Mouse (Mus musculus) gastrocnemius, postnatal 14 days (tissue): Measurements from ENCODE around the gene Megf8. TPM values are rescaled to one million over a fixed set of nuclear protein-coding genes. Genes with fewer than 3 reads are reported as not detected.

Source experiments
- DNase-seq: peaks from one replicate; pipeline ENCODE4 v3.0.0; 2021; ENCODE audit warnings: mixed read lengths
- intact Hi-C: fragments of 180-260 bp; cut with DNase I; formaldehyde crosslinking; loops from one replicate; pipeline ENCODE4 v1.15.1; 2025; ENCODE audit warnings: low total_unique reads
- total RNA-seq, 2 experiments: library from RNA; stranded (reverse); gene quantifications; 2 replicates each; pipeline ENCODE4 v1.2.3; 2021

Gene Megf8
- total RNA-seq, 2 experiments from 2014 or later, result 18.5 to 19.7 TPM

- intact Hi-C loops, result no loop called here
- DNase-seq, result peak; percentile 7
Observed at GRCm38 (mm10) chr7:25293191-25293739, 23.7 kb upstream of the Megf8 start.

- intact Hi-C loops, result no loop called here
- DNase-seq, result no peak
Observed at GRCm38 (mm10) chr7:25294495-25294894, 22.5 kb upstream of the Megf8 start.

- DNase-seq, result no peak
- intact Hi-C loops, result no loop called here
Observed at GRCm38 (mm10) chr7:25294960-25295722, 21.8 kb upstream of the Megf8 start.

DNA sequence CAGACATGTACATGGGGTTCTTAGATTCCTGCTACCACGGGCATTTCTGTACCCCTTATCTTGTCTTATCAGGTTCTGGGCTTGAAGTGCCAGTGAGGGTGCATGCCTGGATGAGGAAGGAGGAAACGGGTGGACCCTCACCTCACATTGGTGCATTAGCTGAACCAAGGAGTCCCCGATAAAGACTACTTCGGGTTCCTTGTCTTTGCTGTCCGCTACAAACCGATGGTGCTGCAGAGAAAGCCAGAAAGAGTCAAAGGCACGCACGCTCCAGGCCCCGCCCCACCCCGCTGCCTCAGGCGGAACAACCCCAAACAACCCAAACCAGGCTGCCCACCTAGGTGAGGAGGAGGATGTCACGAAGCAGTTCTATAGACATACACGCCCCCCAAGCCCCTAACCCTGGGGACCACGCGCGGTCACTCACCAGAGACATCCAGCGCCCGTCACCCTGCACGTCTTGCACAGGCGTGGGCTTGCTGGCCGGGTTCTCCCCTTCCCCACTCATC is 20.0 kb upstream of the Megf8 start:
- intact Hi-C loops, result no loop called here
- no peak for DNase-seq

- intact Hi-C loops, result no loop called here
- DNase-seq, result peak; percentile 63
Observed at GRCm38 (mm10) chr7:25297454-25298325, 19.3 kb upstream of the Megf8 start, which contains the start of gene Pafah1b3. Gene Pafah1b3 (minus strand): TSS chr7:25297986.

DNA sequence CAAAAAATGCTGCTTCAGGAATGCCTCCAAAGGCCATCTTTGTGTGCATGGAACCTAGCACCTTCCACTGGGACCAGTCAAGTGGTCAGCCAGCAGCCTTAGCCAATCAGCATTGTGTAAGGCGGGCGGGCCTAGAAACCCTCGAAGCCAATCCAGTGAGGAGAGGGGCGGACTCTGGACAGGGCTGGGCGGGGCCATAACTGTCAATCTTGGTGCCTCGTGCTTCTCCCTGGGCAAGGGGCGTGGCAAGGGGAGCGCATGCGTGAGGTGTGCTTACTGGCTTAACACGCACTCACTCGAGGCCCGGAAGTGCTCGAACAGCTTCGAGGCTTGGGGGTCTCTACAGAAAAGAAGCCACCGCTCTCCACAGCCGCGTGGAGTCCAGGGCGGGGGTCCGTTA is 15.9 kb upstream of the Megf8 start, which contains the start of gene Prr19:
TSS of gene Prr19 (plus strand) at position 349 of the 400 bp plus-strand sequence.
- intact Hi-C loops, result no loop called here
- no peak for DNase-seq

DNA sequence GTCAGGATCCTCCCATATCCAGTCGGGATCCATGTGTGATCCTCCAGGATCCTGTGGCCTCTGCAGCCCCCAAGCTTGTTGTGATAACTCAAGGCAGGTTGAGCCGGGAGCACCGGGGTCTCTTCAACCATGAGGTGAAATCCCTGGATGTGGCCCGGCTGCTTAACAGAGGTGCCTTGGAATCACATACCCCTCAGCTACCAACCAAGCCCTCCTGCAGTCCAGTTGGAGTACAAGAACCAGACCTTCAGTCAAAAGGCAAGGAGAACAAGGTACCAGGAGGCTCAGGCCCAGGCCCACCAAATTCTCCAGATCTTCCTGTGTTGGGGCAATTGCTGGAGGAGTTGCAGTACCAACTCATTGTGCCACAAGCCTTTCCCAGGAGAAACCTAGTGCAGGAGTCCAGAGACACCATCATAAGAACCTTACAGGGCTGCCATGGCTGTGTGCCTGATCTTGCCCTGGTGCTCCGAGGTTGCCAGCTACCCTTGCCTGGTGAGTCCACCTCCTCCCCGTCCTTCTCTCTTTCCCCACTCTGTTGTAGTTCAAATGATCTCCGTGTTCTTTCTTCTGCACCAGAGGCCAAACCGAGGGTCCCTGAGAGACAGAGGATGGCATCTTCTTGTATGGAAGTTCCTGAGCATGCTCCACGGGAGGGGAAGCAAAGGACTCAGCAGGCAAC is 13.8 kb upstream of the Megf8 start:
- intact Hi-C loops, result no loop called here
- no peak for DNase-seq

- intact Hi-C loops, result no loop called here
- DNase-seq, result no peak
Observed at GRCm38 (mm10) chr7:25303685-25304006, 13.3 kb upstream of the Megf8 start.

DNA sequence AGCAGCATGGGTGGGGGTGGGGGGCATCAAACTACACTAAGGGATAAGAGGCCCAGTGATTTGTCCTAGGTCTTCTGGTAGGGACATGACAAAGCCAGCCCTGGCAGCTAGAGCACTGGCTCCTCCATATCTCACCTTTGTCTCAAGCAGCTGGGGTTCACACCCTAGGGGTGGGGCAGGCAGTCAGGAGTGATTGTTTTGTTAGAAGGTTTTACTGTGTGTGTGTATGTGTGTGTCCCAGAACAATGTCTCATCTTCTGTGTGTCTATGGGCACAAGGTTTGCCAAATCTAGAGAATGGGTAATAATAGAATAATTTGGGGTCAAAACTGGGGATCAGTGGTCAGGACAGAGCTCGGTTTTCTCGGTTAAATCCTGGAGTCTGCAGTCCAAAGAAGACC is 11.5 kb upstream of the Megf8 start:
- intact Hi-C loops, result no loop called here
- DNase-seq, result no peak

- intact Hi-C loops, result no loop called here
- peak; percentile 36 for DNase-seq
Observed at GRCm38 (mm10) chr7:25305956-25306613, 10.9 kb upstream of the Megf8 start, which contains the start of gene Tmem145. Gene Tmem145 (plus strand): TSS chr7:25306106.

DNA sequence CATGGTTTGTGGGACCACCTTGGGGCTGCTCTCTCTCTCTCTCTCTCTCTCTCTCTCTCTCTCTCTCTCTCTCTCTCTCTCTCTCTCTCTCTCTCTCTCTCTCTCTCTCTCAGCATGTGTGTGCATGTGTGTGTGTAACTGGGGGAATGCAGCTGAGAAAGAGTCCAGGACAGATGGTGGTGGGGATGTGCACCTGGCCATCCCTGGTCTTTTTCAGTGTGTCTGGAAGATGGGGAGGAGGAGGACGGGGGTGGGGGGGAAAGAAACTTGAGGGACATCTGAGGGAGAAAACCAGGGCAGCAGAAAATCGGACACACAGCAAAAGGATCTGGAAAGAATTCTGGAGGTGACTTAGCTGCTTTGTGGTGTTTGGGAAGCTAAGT is 10.4 kb upstream of the Megf8 start:
- intact Hi-C loops, result no loop called here
- no peak for DNase-seq

DNA sequence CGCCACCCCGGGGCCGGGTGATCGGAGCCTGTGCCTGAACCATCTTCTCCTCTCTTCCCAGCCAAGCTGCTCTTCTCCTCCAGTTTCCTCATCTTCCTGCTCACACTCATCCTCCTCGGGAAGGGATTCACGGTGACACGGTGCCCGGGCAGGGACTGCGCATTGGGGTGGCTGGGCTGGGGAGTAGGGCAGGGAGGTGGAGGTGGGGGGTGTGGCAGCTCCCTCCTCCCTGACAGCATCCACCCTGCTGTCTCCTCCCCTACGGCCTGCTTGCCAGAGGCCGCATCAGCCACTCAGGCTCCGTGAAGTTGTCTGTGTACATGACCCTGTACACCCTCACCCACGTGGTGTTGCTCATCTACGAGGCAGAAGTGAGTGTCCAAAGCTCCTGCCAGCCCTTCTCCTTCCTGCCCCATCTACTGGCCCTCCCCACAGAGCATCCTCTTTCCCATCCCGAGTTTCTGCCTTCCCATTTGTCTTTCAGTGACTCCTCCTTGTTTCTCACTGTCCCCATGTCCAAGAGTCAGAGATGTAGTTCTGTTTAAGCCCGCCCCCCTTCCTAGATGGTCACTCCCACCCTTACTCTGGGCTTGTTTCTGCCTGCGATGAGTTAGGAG is 8.2 kb upstream of the Megf8 start:
- intact Hi-C loops, result no loop called here
- DNase-seq, result no peak

- no peak for DNase-seq
- intact Hi-C loops, result no loop called here
Observed at GRCm38 (mm10) chr7:25309425-25309824, 7.5 kb upstream of the Megf8 start.

DNA sequence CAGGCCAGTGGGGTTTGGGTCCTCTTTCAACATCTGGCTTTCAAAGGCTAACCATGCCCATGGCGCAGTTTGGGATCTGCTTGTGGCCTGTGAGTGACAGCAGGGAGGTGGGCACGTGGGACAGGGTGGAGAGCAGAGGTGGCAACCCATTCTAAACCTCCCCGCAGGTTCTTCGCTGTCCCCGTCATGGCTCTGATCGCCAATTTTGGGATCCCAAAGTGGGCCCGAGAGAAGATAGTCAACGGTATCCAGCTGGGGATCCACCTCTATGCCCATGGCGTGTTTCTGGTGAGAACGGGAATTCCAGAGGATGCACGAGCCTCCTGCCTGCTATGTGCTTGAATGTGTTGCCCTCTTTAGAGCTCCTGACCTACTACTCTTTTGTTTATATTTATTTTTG is 5.8 kb upstream of the Megf8 start:
- intact Hi-C loops, result loop anchor here (10.0 kb wide), 2 partner anchors 66 to 176 kb away; no protein-coding TSS in a partner anchor

GRCm38 (mm10) chr7:25313325-25313724 is 3.6 kb upstream of the Megf8 start:
- no peak for DNase-seq
- intact Hi-C loops, result loop anchor here (10.0 kb wide), 2 partner anchors 69 to 179 kb away; no protein-coding TSS in a partner anchor

More for the DNA sequence above, 5.8 kb upstream of the Megf8 start:
- no peak for DNase-seq

- no peak for DNase-seq
- intact Hi-C loops, result loop anchor here (10.0 kb wide), 2 partner anchors 70 to 180 kb away; no protein-coding TSS in a partner anchor
Observed at GRCm38 (mm10) chr7:25314606-25315305, 2.2 kb upstream of the Megf8 start.

GRCm38 (mm10) chr7:25315306-25316041 is 1.5 kb upstream of the Megf8 start:
- intact Hi-C loops, result loop anchor here (10.0 kb wide), 2 partner anchors 71 to 181 kb away; no protein-coding TSS in a partner anchor
- DNase-seq, result no peak
